Mouse (Mus musculus): ENCODE results near the gene Wbp2nl.

Wbp2nl gene

DNA sequence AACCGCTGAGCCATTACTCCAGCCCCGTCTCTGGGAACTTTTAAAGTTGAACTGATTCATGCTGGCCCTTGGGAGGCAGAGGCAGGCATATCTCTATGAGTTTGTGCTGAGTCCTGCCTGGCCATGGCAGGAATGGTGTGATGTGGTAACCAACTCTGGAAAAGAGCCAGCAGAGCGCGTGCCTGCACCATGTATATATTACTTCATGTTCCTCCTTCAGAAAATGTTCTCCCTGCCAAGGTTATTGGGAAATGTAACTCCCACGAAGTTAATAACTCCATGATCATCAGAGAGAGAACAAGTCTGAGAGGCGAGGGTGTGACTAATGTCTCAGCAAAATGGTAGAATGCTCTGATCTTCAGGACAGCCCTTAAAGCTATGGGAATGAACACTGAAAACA lies 19.1 kb downstream of the Wbp2nl start:
- DNase-seq (ENCODE audit: low read depth, low spot score) = no peak

DNA sequence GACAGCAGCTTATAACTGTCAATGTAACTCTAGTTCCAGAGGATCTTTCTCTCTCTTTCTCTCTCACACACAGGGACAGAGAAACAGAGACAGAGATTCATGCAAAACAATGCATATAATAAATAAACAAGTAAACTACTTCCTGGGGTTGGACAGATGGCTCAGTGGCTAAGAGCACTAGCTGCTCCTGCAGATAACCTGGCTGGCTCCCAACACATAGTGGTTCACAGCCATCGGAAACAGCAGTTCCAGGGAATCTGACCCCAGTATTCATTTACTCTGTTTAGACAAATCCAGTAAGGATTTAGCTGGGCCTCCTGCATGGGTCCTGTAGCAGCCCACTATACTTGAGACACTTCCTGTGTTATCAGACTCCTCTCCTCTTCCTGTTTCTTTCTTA lies 20.9 kb downstream of the Wbp2nl start:
- no peak for DNase-seq (ENCODE audit: low read depth, low spot score)

GRCm38 (mm10) chr15:82322195-82322594 lies 23.4 kb downstream of the Wbp2nl start:
- DNase-seq (ENCODE audit: low read depth, low spot score) = no peak

DNA sequence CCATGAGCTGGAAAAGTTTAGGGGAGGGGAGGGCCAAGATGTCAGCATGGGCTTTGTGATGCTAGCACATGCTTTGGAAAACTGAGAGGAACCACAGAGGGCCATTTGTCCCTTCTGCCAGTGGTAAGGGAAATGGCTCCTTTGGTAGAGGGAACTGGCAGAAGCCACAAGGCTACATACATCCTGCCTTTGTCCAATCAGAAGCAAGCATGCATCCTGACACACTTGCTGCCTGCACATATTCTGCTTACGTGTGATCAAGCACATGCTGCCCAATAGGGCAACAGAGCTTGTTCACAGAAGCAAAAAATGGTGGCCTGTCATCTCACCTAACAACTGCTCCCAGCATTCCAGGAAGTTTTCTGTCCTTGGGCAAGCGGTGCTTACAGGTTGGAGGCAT lies 26.6 kb downstream of the Wbp2nl start:
- DNase-seq (ENCODE audit: low read depth, low spot score) = no peak

GRCm38 (mm10) chr15:82335194-82335593 lies 36.4 kb downstream of the Wbp2nl start:
- no peak for DNase-seq (ENCODE audit: low read depth, low spot score)

GRCm38 (mm10) chr15:82336629-82337028 lies 37.9 kb downstream of the Wbp2nl start:
- DNase-seq (ENCODE audit: low read depth, low spot score) = no peak

GRCm38 (mm10) chr15:82337875-82338274 lies 39.1 kb downstream of the Wbp2nl start:
- peak; percentile 27 for DNase-seq (ENCODE audit: low read depth, low spot score)

DNA sequence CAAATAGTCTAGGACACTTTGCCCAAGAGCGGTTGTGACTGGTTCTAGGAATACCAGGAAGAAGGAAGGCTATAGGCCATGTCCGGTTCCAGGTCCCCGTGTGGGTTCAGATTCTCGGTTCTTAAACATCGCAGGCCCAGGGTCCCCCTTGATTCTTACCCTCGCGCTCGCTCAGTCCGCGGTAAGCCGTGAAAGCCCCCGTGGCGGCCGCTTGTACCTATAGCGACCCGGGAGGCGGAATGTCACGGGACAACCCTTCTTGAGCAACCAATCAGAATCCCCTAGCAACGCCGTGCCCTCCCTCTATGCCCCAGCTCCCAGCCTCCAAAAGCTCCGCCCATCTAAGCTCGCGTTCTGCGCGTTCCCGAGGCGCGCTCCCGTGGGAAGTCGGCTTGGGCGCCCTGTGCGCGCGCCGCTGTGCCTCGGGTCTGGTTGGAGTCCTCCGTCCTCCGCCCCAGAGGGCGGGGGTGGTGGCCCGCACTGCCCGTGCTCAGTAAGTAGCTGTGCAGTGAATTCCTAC lies 39.9 kb downstream of the Wbp2nl start, which contains the start of the genes Naga, Pheta2 and Smdt1:
Naga (minus strand) TSS at position 333 of the 520 bp plus-strand sequence.
Pheta2 (plus strand) TSS at position 350 of the 520 bp plus-strand sequence.
Smdt1 (plus strand) TSS at position 367 of the 520 bp plus-strand sequence.
- DNase-seq (ENCODE audit: low read depth, low spot score) = peak; percentile 99

DNA sequence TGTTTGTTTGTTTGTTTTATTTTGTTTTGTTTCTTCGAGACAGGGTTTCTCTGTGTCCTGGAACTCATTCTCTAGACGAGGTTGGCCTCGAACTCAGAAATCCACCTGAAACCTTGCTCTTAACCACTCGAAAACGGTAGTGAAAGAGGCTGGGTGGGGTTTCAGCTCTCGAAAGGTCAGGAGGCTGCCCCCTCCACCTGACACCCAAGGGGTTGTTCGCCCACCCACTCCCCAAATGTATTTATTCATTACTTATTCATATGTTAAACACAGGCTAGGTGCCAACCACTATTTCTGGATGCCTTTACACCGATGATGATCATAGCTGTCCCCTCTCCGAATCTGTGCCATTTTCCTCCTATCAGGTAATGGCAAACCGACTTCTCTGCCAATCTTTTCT lies 40.4 kb downstream of the Wbp2nl start:
- DNase-seq (ENCODE audit: low read depth, low spot score) = no peak

- peak; percentile 35 for DNase-seq (ENCODE audit: low read depth, low spot score)
Observed at GRCm38 (mm10) chr15:82339634-82340254, 41.0 kb downstream of the Wbp2nl start.

- DNase-seq (ENCODE audit: low read depth, low spot score) = peak; percentile 58
Observed at GRCm38 (mm10) chr15:82340414-82341035, 41.8 kb downstream of the Wbp2nl start.

DNA sequence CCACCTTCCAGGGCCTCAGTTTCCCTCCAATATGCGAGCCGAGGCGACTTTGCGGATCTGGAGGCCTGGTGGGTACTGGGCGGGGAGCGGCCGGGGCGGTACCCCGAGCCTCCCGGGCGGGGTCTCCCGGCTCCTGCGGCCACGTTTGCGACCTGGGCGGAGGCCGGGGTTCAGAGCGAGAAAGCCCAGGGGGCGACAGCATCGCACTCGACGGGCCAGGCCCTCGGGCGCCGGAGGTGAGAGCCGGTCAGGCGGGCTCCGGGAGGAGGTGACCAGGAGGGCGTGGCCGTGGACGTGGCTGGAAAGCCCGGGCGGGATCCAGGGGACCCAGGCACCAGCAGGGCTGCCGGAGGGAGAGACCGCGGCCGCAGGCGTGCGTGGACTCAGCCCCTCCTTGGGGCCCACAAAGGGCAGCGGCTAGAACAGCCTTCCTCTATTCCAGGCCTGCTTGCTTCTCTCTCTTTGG lies 42.3 kb downstream of the Wbp2nl start:
- DNase-seq (ENCODE audit: low read depth, low spot score) = peak; percentile 66

- DNase-seq (ENCODE audit: low read depth, low spot score) = peak; percentile 86
Observed at GRCm38 (mm10) chr15:82341675-82342542, 43.2 kb downstream of the Wbp2nl start.

- no peak for DNase-seq (ENCODE audit: low read depth, low spot score)
Observed at GRCm38 (mm10) chr15:82342543-82342935, 43.8 kb downstream of the Wbp2nl start.

DNA sequence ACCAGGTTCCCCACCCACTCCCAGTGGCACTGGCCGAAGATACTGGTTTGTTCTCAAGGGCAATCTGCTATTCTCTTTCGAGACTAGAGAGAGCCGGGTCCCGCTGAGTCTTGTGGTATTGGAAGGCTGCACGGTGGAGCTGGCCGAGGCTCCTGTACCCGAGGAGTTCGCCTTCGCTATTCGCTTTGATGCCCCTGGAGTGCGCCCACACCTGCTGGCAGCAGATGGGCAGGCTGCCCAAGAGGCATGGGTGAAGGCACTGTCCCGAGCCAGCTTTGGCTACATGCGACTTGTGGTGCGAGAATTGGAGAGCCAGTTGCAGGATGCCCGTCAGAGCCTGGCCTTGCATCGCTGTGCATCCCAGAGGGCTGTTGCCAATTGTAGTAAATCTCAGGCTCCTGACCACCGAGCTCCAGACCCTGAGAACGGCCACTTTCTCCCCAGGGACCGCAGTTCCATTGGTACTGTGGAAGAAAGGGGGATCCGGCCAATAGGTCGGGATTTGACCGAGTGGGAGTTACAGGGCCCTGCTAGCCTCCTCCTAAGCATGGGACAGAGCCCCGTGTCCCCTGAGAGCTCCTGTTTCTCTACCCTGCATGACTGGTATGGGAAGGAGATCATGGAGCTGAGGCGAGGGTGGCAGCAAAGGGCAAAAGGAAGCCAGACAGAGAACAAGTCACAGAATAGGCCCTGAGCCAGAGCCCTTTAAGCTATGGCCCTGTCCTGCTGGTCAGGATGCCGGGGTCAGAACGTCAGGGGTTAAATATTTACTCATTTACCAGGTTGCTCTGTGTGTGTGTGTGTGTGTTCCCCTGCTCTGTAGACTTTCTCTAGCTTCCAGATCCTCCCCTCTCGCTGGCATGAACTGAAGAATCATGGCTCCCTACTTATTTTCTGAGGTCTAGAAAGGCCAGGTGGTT lies 44.9 kb downstream of the Wbp2nl start:
- no peak for DNase-seq (ENCODE audit: low read depth, low spot score)

GRCm38 (mm10) chr15:82344971-82345370 lies 46.2 kb downstream of the Wbp2nl start:
- DNase-seq (ENCODE audit: low read depth, low spot score) = no peak

GRCm38 (mm10) chr15:82345820-82346470 lies 47.2 kb downstream of the Wbp2nl start:
- DNase-seq (ENCODE audit: low read depth, low spot score) = peak; percentile 99

DNA sequence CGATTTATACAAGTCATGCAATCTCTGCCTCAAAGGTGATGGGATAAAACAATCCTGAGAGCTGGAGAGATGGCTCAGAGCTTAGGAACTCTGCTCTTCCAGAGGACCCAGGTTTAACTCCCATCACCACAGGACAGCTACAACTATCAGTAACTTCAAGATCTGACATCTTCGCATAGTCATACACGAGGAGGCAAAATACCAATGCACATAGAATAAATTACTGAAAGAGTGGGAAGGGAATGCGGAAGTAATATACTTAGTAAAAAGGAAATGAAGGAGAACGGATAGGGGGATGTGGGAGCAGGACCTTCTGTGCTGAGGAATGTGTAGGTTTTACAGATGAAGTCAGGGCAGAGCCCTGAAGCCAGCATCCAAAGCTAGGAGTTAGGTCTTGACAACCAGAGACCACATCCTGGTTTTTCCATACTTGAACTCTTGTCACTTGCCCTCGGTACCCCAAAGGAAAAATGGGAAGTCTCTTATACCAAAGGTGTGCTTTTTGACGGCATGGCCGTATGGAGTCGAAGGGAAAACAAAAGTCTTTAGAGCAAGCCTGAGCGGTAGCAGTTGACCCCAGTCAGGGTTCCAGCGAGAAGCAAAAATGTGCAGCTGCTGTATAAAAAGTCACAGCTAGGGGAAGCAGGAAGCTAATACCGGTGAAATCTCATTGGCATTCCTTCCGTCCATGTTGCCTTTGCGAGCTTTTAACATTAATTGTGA lies 48.0 kb downstream of the Wbp2nl start:
- no peak for DNase-seq (ENCODE audit: low read depth, low spot score)

DNA sequence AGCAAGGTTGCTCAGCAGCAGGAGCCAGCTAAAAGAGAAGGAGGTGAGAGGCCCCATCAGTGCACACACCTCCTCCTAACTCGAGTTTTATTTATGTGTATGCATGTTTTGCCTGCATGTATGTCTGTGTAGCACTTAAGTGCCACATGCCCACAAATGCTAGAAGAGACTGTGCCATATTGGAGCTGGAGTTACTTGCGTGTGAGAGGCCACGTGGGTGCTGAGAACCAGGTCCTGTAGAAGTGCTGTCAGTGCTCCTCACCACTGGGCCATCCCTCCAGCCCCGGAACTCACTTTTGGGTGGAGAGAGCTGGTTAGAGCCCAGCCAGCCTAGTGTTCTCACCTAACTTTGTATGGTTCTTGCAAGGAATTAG lies 48.5 kb downstream of the Wbp2nl start:
- no peak for DNase-seq (ENCODE audit: low read depth, low spot score)

GRCm38 (mm10) chr15:82347852-82348251 lies 49.1 kb downstream of the Wbp2nl start:
- no peak for DNase-seq (ENCODE audit: low read depth, low spot score)

Measured in c-Kit-negative CD71-positive TER-119-positive erythroid progenitor cells, embryonic 14.5 days (primary cell).